Mouse (Mus musculus) cerebellum, postnatal 4 days (tissue): ENCODE measurements at regions not wholly inside any gene's neighbourhood (a gene's known extent, or its start where the extent isn't known, plus 50 kb on each side); places are given as distances from the start of the nearest gene placed in this dataset.
"Not testable (repeated sequence)": the region's sequence is repeated elsewhere in the genome, so short reads cannot be mapped to it uniquely, and the experiment has no call there.

Experiments used
- DNase-seq, 2 experiments: peaks; one replicate each; pipeline ENCODE4 v3.0.0; 2022; ENCODE audit warnings: low spot score in 2 of 2, mixed read lengths in 1 of 2

GRCm38 (mm10) chr5:45382804-45383203, 67.2 kb downstream of the Qdpr start:
- DNase-seq = no peak

- DNase-seq = no peak
These were observed 71.5 kb downstream of the Qdpr start for GRCm38 (mm10) chr5:45378486-45378885.

DNA sequence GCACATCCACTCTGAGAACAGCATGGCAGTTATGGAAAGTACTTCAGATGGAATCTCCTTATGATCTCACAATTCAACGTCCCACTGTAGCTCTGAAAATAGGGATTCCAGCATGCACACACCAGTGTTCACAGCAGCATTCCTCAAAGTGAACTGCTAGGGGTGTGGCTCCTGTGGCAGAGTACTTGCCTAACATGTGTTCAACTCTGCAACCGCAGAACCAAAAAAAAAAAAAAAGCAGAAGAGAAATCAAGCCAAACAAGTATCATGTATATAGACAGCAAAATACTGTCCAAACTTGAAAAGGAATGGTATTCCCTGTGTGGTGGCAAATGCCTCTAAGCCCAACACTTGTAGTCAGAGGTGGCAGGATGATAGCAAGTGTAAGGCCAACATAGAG, 77.0 kb downstream of the Qdpr start:
- DNase-seq = no peak

DNA sequence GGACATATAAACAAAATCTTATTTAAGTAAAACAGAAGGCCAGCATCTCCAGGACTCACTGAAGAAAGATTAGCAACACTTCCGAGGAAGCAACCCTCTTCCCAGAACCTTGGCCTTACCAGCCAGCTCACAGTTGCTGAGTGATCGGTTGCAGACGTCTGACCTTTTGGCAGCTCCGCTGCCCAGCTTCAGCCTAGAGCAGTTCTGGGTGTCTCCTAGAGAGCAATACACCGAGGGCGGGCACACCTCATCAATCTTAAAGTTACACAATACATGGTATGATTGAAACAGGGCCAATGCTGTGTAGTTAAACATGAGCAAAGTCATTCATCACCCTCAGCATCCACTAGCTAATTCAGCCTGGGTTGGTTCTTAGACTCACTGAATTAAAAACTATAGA, 81.6 kb downstream of the Qdpr start:
- DNase-seq = no peak

- DNase-seq = no peak
These were observed 89.8 kb downstream of the Qdpr start for GRCm38 (mm10) chr5:45360189-45360588.

- DNase-seq = no peak
These were observed 109.6 kb downstream of the Qdpr start for GRCm38 (mm10) chr5:45340411-45340810.

- DNase-seq = no peak
These were observed 113.2 kb downstream of the Qdpr start for GRCm38 (mm10) chr5:45336801-45337200.

- DNase-seq = not testable (repeated sequence)
These were observed 125.6 kb downstream of the Qdpr start for GRCm38 (mm10) chr5:45324468-45324867.

- DNase-seq = no peak
These were observed 126.5 kb downstream of the Qdpr start for GRCm38 (mm10) chr5:45323500-45323899.

DNA sequence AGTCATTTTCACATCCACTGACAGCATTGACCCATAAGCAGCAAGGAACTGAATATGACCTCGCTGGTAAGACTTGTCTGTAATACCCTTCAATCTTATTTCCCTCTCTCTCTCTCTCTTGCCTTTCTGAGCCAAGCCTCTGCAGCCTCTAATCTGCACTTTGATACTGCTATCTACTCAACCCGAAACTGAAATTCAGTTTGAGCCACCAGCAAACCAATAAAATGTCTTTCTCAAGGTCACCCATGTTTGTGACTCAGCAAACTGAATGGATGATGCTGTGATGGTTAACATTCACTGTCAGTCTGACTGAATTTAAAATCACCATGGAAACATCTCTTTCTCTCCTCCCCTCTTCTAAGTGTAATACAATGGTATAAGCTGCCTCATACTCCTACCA, 132.0 kb downstream of the Qdpr start:
- DNase-seq = no peak

DNA sequence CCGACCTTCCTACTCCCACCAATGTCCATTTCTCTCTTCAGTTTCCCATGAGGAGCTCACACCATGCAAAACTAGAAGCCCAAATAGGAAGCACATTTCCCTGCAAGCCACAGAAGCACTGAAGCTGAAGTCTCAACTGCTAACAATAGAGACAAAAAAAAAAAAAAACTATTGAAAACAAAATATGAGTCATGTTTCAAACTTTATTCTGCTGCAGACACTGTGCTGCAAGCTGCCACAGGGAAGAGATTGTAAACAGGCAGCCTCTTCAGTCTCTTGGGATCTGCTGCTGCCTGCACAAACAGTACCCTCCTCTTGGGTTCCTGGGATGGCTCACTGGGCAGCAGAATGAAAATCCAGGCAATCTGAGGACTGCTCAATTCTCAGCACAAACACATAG, 148.9 kb downstream of the Qdpr start:
- DNase-seq = no peak

DNA sequence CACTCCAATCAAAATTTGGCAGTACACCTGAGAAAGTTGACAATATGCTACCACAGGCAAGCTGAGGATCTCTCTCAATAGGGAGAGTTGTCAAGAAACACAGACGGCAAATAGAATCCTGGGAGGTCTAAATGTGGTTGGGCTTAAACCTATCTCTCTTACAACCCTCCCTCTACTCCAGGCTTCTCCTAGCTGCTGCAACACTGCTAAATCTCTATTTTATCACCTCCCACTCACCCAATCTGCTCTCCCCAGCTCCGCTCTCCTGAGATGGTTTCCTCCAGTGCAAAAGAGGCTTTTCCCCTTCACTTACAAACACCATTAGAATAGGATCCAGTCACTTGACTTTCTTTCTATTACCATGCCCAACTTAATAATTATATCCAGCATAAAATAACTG, 151.2 kb downstream of the Qdpr start:
- no peak for DNase-seq

DNA sequence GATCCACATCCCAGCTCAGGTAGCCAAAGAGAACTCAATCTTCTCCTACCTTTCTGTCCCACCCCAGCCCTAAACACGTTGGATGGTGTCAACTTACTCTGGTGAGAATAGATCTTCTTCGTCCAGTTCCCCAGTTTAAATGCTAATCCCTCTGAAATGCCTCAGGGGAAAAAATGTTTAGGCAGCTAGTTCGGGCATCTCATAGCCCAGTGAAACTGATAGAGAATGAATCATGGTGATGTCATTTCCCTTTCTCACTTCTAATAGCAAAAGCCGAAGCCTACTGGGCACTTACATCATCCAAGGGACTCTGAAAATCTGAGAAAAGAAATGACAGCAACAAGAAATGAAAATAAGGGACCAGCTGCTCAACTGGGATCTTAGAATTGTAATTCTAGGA, 154.9 kb downstream of the Qdpr start:
- no peak for DNase-seq

GRCm38 (mm10) chr5:45292833-45293546, 157.0 kb downstream of the Qdpr start:
- DNase-seq = no peak

DNA sequence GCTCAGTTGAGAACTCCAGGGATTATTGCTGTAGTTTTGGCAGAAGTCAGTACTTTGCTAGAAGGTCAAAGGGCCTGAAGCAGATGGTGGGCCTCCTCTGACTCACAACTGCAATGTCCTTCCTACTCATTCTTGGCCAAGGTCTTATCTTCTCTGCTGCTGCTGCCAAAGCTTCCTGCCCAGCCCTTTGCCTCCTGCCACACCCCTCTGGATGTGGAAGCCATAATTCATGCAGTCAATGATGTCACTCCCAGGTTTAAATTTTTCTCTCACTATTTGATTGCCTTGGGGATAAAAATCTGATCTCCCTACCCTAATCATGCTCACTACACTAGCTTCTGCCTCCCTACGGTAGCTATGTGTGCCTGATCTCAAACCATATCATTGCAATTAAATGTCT, 157.7 kb downstream of the Qdpr start:
- no peak for DNase-seq

GRCm38 (mm10) chr5:45291752-45292151, 158.3 kb downstream of the Qdpr start:
- DNase-seq = no peak

DNA sequence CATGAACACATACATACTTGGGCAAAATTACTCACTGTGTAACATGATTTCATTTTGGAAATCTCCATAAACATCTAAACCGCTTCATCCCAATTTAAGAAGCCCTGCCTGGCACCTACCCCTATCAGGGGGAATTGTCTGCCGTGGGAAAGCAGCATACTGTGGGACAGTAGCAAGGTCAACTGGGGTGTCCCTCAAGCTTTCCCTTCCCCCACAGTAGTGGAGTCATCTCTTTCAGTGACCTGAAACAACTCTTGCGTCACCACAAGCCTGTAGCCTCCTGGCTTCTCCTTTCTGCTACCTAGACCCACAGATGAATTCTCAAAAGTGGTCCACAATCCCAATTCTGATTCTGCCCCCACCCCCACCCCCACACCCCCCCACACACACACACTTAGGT, 158.8 kb downstream of the Qdpr start:
- no peak for DNase-seq

GRCm38 (mm10) chr5:45286454-45286853, 163.6 kb downstream of the Qdpr start:
- no peak for DNase-seq

- no peak for DNase-seq
These were observed 165.4 kb downstream of the Qdpr start for GRCm38 (mm10) chr5:45284680-45285079.

DNA sequence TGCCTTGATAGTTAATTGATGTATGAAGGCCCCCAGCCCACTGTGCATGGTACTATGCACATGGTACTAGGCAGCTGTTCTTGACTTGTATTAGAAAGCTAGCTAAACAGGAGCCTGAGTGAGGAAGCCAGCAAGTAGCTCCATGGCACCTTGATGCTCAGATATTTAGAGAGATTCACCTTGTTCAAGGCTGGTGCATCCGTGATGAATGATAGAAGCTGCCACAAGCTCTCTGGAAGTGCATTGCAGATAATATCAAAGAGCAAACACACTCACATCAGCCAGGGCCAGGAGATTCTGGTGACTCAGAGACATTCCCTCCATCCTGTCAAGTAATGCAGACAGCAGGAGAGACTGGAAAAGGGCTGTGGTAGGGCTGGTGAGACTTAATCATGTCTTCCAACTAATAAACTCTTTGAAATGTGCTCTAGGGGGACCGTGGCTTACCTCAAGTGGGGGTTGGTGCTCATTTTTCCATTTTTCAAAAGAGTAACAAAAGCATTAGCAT, 166.1 kb downstream of the Qdpr start:
- DNase-seq = no peak

GRCm38 (mm10) chr5:45282207-45282930, 167.7 kb downstream of the Qdpr start:
- peak in 1 of 2 experiments; percentile 7 for DNase-seq

- peak; percentile 78 to 90 for DNase-seq
These were observed 171.5 kb downstream of the Qdpr start for GRCm38 (mm10) chr5:45278571-45278970.

GRCm38 (mm10) chr5:45278005-45278432, 172.0 kb downstream of the Qdpr start:
- no peak for DNase-seq
